Mouse (Mus musculus) cerebellum, adult 8-10 months (tissue): ENCODE results near the gene Socs2.
"Not testable (repeated sequence)": the region's sequence is repeated elsewhere in the genome, so short reads cannot be mapped to it uniquely, and the experiment has no call there.

Source experiments
- DNase-seq: peaks from one replicate; pipeline ENCODE4 v3.0.0; 2022

The Socs2 gene

GRCm38 (mm10) chr10:95389805-95390204 lies 27.2 kb downstream of the Socs2 start:
- DNase-seq, result not testable (repeated sequence)

GRCm38 (mm10) chr10:95388821-95389477 lies 28.0 kb downstream of the Socs2 start:
- DNase-seq, result no peak

- DNase-seq, result no peak
Measured at GRCm38 (mm10) chr10:95386527-95386926, 30.5 kb downstream of the Socs2 start.

- DNase-seq, result no peak
Measured at GRCm38 (mm10) chr10:95385801-95386203, 31.2 kb downstream of the Socs2 start.

GRCm38 (mm10) chr10:95385081-95385480 lies 31.9 kb downstream of the Socs2 start:
- no peak for DNase-seq

- no peak for DNase-seq
Measured at GRCm38 (mm10) chr10:95384446-95384845, 32.5 kb downstream of the Socs2 start.

GRCm38 (mm10) chr10:95373340-95373739 lies 43.6 kb downstream of the Socs2 start:
- no peak for DNase-seq

GRCm38 (mm10) chr10:95371942-95372341 lies 45.0 kb downstream of the Socs2 start:
- DNase-seq, result no peak

- DNase-seq, result no peak
Measured at GRCm38 (mm10) chr10:95369190-95369589, 47.8 kb downstream of the Socs2 start.

GRCm38 (mm10) chr10:95368151-95368550 lies 48.8 kb downstream of the Socs2 start:
- no peak for DNase-seq

- DNase-seq, result no peak
Measured at GRCm38 (mm10) chr10:95367661-95368089, 49.3 kb downstream of the Socs2 start.

- DNase-seq, result no peak
Measured at GRCm38 (mm10) chr10:95367241-95367640, 49.7 kb downstream of the Socs2 start.

GRCm38 (mm10) chr10:95362326-95362725 lies 54.7 kb downstream of the Socs2 start:
- DNase-seq, result no peak

- no peak for DNase-seq
Measured at GRCm38 (mm10) chr10:95361260-95361841, 55.6 kb downstream of the Socs2 start.

GRCm38 (mm10) chr10:95360048-95360447 lies 56.9 kb downstream of the Socs2 start:
- no peak for DNase-seq

- DNase-seq, result no peak
Measured at GRCm38 (mm10) chr10:95357721-95358120, 59.3 kb downstream of the Socs2 start.

GRCm38 (mm10) chr10:95356711-95357110 lies 60.3 kb downstream of the Socs2 start:
- no peak for DNase-seq

GRCm38 (mm10) chr10:95355678-95356268 lies 61.2 kb downstream of the Socs2 start:
- DNase-seq, result no peak

GRCm38 (mm10) chr10:95354673-95355072 lies 62.3 kb downstream of the Socs2 start:
- no peak for DNase-seq

GRCm38 (mm10) chr10:95354047-95354446 lies 62.9 kb downstream of the Socs2 start:
- DNase-seq, result no peak

GRCm38 (mm10) chr10:95348457-95348856 lies 68.5 kb downstream of the Socs2 start:
- no peak for DNase-seq

- DNase-seq, result no peak
Measured at GRCm38 (mm10) chr10:95347776-95348175, 69.2 kb downstream of the Socs2 start.

GRCm38 (mm10) chr10:95342833-95343590 lies 74.0 kb downstream of the Socs2 start:
- DNase-seq, result no peak

GRCm38 (mm10) chr10:95340676-95341075 lies 76.3 kb downstream of the Socs2 start:
- DNase-seq, result no peak
